Mouse (Mus musculus): ENCODE measurements around the gene Epb41l3.

DNA sequence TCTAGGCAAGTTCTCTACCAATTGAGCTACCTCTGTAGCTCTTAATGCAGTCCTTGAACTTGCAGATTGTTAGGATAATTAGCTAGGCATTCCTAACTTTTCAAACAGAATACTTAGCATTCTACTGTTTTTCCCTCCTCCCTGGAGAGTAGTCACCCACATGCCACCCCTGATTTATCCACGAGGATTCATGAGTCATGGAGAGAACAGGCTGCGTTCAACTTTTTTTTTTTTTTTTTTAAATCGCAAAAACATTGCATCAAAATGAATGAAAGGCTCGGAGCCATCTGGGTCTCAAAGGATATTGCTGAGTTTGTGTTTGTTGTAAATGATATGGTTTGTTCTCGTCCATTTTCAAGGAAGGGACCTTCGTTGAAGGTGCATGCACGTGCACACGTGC, 79.6 kb downstream of the Epb41l3 start:
- no peak for TF ChIP-seq HCFC1 (IDR thresholded peaks at IDR 0.05; ENCODE audit: borderline replicate concordance, insufficient read depth, low read length)
- no peak for TF ChIP-seq CHD2 (IDR thresholded peaks at IDR 0.05; ENCODE audit: low read depth, low read length)

Measured in ES-E14 (cell line).